Mouse (Mus musculus) kidney, postnatal 25 days (tissue): Measurements from ENCODE around the gene Hist1h2bg.
A peak's percentile ranks its signal among the peaks of the same experiment; 100 is the strongest.
"Not testable (repeated sequence)": the region's sequence is repeated elsewhere in the genome, so short reads cannot be mapped to it uniquely, and the experiment has no call there.

Experiments
- DNase-seq, 2 experiments: peaks; one replicate each; pipeline ENCODE4 v3.0.0; 2021; ENCODE audit warnings: mixed read lengths in 2 of 2

Hist1h2bg gene

GRCm38 (mm10) chr13:23562699-23563462 is 8.3 kb upstream of the Hist1h2bg start:
- DNase-seq: peak in 1 of 2 experiments; percentile 45

- DNase-seq: no peak
Measured at GRCm38 (mm10) chr13:23564482-23564881, 6.7 kb upstream of the Hist1h2bg start.

- not testable (repeated sequence) for DNase-seq
Measured at GRCm38 (mm10) chr13:23570261-23571021, 755 bp upstream of the Hist1h2bg start.

GRCm38 (mm10) chr13:23571504-23572217 is 465 bp downstream of the Hist1h2bg start:
- not testable (repeated sequence) for DNase-seq

- DNase-seq: no peak
Measured at GRCm38 (mm10) chr13:23572218-23573033, 1.2 kb downstream of the Hist1h2bg start.

GRCm38 (mm10) chr13:23573034-23573897 is 2.1 kb downstream of the Hist1h2bg start:
- not testable (repeated sequence) for DNase-seq

GRCm38 (mm10) chr13:23573898-23574524 is 2.8 kb downstream of the Hist1h2bg start, which contains the start of the genes Hist1h2bf and Hist1h2ad:
TSS of gene Hist1h2bf (minus strand) at chr13:23574196.
TSS of gene Hist1h2ad (plus strand) at chr13:23574381.
- DNase-seq: peak; percentile 90 to 94

GRCm38 (mm10) chr13:23574546-23575170 is 3.5 kb downstream of the Hist1h2bg start:
- not testable (repeated sequence) for DNase-seq

GRCm38 (mm10) chr13:23575271-23575851 is 4.2 kb downstream of the Hist1h2bg start, which contains the start of gene Hist1h3d:
TSS of gene Hist1h3d (plus strand) at chr13:23575763.
- no peak for DNase-seq

GRCm38 (mm10) chr13:23575864-23576313 is 4.7 kb downstream of the Hist1h2bg start:
- not testable (repeated sequence) for DNase-seq

GRCm38 (mm10) chr13:23576351-23576881 is 5.2 kb downstream of the Hist1h2bg start:
- DNase-seq: no peak

GRCm38 (mm10) chr13:23576906-23577639 is 5.9 kb downstream of the Hist1h2bg start:
- DNase-seq: no peak

- no peak for DNase-seq
Measured at GRCm38 (mm10) chr13:23577835-23578234, 6.6 kb downstream of the Hist1h2bg start.

GRCm38 (mm10) chr13:23581408-23582218 is 10.4 kb downstream of the Hist1h2bg start, which contains the start of gene Hist1h4d:
TSS of gene Hist1h4d (plus strand) at chr13:23581598.
- peak; percentile 96 for DNase-seq

- no peak for DNase-seq
Measured at GRCm38 (mm10) chr13:23582219-23583056, 11.2 kb downstream of the Hist1h2bg start.

- no peak for DNase-seq
Measured at GRCm38 (mm10) chr13:23583387-23584068, 12.3 kb downstream of the Hist1h2bg start.
